Mouse (Mus musculus) left cerebral cortex, adult 8-10 months (tissue): ENCODE results near the gene Grip1. TPM values are rescaled to one million over a fixed set of nuclear protein-coding genes. Genes with fewer than 3 reads are reported as not detected.

Experiments used
- DNase-seq, 2 experiments: peaks; one replicate each; pipeline ENCODE4 v3.0.0; 2022; ENCODE audit warnings: low spot score in 2 of 2
- total RNA-seq, 4 experiments: library from RNA; stranded (reverse); gene quantifications; 2 replicates each; pipeline ENCODE4 v1.2.4; 2022

Grip1 gene
- total RNA-seq, 4 experiments from 2014 or later: 17.2 to 21.3 (median 19.1) TPM

DNA sequence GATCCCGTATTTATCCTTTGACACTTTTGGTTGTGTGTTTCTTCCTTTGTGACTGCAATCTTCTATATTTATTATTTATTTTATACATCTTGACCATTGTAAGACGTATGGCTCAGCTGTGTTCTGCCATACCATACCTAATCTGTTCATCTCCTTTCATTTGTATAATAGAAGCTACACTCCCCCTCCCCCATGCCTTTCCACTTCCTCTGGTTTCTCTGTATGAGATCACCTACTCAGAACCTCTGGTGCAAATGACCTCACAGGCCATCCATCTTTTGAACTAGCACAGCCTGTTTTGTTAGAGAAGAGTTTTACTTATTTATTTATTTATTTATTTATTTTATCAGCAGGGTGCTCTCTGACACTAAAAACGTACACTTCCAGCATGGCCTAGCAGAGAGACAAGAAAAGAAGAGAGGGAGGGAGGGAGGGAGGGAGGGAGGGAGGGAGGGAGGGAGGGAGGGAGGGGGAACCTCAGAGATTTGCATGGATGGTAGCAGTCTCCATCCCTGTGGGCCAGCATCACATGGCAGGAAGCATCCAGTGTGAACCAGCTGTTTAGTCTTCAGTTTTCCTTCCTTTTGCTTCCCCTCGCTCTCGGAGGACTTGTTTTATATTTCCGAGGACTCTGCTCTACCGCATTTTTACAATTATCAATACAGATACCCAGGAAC, 207.2 kb downstream of the Grip1 start:
- no peak for DNase-seq

GRCm38 (mm10) chr10:119663586-119663985, 210.0 kb downstream of the Grip1 start:
- no peak for DNase-seq

DNA sequence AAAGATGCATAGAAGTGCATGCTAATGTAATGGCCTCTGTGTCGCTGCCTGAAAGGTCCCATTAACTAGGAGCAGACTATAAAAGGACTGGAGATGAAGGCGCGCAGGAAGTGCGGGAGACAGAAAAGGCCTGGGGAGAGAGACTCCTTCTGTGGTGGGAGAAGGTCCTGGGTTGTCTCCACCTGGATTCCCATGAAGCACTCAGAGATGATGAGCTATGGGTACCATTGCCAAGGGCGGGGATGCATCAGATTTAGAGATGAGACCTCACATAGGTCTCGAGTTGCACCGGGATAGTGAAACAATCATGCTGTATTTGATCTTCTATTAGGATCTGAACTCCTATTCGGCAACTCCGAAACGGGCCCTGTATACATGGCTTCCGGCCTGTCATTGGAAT, 212.8 kb downstream of the Grip1 start:
- no peak for DNase-seq

GRCm38 (mm10) chr10:119670456-119670855, 216.8 kb downstream of the Grip1 start:
- DNase-seq: no peak

DNA sequence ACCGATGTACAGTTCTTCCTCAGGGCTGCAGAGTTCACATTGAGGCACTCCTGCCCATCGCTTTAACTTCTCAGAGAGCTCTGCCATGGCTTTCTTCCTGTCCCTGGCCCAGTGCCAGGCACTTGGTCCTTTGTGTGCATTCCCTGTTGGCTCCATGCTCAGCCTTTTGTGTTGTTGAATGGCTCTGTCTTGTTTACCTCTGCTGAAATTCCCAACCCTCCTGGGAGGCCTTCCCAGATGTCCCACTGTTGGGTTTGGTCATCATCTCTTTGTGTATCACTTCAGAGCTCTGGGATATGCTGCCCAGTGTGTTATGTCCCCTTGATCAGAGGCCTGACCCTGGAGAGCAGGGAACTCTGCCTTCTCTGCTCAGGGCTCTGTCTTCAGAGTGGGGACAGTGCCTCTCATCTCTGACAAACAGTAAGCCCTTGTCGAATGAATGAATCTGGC, 230.8 kb downstream of the Grip1 start:
- no peak for DNase-seq

DNA sequence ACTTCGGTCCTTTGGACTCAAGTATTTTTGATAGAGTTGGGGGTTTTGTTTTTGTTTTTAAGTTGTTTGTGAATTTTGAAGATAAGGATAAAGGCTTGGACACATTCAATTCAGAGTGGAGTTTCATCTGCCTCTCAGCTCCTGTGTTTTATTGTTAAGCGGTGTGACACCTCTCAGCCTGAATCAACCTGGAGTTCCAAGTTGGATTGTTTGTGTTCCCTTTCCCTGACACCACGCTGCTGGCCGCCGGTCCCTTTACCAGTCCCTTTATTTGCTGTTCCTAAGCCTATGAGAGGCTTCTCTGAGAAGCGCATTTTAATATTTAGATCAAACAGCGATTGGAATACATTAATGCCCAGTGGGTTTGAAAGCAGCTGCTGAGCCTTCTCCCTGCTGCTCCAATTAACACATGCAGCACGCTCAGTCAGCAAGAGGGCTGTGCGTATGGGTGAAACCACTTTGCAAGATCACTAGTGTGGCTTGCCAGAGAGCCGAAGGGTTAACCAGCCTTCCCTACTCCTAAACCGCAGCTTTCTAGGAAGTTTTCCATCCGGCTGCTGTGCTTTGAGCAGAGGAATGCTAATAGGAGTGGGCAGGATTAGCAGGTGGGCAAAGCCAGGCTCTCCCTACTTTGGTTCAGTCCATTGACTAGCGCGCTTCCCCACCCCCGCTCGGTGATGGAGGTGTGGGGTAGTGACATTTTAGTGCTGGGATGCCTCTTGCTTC, 237.9 kb downstream of the Grip1 start:
- peak; percentile 30 to 47 for DNase-seq

DNA sequence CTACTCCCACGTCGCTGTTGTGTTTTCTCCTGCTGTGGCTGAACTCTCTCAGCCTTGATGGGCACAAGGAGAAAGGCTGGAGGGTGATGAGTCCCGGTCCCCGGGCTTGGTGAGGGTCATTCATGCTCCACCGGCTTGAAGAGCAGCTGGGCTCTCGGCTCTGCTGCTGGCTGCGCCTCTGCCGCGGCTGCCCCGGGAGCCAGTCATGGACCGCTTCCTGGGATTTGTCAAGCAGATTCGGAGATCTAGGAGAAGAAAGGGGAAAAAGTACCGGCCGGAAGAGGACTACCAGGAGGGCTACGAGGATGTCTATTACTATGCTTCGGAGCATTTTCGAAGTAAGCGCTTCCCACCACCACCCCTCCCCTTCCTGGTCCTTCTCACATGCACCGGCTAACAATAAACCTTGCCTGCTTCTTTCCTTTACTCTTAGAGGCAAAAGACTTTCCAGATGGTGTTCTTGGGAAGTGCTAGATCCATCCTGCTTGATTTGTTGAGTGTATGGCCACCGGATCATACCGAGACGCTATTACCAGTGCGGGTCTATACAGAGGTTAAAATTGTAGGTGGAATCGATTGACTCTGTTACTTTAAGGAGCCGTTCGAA, 238.8 kb downstream of the Grip1 start:
- DNase-seq: no peak

DNA sequence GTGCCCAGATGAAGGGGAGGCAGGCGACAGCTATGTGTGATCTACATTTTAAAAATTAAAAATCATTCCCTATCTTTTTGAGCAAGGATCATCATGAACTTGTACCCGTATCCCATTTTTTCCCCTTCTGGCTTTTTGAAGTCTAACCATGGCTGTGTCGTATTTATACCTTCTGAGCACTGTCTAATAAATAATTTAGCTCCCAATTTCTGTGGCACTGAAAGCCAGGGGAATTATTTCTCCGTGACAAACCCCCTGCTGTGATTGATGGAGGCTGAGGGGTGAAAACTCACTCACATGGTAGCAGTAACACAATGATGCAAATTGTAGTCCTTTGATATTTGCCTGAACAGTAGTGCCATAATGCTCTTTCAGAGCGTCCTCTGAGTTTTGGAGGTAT, 239.8 kb downstream of the Grip1 start:
- DNase-seq: no peak

- DNase-seq: no peak
These were observed 243.7 kb downstream of the Grip1 start for GRCm38 (mm10) chr10:119697257-119697798.

- DNase-seq: no peak
These were observed 251.7 kb downstream of the Grip1 start for GRCm38 (mm10) chr10:119705348-119705747.

DNA sequence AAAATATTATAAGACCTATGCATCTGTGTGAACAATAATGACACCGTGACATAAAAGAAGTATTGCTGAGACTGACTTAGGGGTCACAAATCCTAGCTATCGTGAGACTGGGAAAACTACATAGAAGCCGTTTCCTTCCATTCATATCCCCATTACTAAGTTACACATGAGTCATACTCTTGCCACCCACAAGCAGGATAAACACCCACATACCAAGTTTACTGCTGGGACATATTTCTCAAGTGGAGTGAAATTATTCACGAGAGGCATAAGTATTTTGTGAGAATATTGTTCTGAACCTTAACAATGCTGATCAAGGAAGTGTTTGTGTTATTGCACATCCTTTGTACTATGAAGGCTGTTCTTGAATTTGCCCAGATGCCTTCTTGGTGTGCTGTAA, 252.7 kb downstream of the Grip1 start:
- no peak for DNase-seq

GRCm38 (mm10) chr10:119706983-119707382, 253.4 kb downstream of the Grip1 start:
- no peak for DNase-seq

GRCm38 (mm10) chr10:119721887-119722286, 268.3 kb downstream of the Grip1 start:
- no peak for DNase-seq

DNA sequence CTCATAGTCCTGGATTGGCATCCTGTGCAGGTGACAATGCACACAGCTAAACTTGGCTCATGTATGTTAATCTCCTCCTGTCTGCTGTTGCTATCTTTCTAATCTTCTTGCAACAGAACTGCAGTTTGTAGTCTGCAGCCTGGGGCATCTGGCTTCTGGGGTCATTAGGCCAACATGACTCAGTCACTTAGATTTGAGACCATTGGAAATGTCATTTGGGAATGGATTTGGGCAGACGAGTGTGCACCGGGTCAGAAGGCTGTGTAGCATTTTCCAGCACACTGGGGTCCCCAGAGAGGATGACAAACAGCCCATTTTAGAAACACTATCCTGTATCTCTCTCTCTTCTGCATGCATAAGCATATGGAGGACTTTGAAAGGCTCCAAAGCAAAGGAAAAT, 268.8 kb downstream of the Grip1 start:
- DNase-seq: no peak

GRCm38 (mm10) chr10:119723671-119724070, 270.0 kb downstream of the Grip1 start:
- DNase-seq: no peak

DNA sequence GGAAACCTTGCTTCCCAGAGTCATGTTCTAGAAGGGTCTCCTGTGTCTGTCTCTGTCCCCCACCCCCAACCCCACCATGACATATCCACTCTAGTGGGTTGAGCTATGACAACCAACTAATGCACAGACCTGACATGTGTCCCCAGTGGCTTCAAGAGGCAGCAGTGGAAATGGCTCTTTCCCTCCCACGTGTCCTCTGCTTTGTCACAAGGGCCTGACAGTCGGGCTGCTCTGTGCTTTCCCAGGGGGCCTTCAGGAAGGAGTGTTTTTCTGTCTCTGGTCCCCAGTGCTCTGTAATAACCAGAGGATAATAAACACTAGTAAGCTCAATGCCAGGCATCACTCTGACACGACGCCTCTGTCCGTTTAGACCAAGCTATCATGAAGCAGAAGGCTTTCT, 271.7 kb downstream of the Grip1 start:
- DNase-seq: no peak

DNA sequence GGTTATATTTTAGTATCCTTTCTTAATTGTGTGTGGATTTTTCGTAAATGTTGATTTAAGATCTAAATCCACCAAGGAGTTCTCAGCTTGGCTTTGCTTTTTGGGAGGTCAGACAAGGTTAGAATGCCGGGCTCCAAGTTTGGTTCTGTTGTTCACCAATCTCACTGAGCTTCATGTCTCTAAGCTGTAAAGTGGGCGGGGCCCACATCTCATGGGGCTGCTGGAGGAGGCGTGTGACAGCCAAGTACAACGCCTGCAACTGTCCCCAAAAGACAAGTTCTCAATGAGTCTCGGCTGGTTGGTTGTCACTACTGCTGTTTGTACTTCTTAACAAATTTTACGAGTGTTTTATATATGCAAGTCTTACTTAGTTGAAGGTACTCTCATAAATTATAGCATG, 272.3 kb downstream of the Grip1 start:
- DNase-seq: no peak

GRCm38 (mm10) chr10:119726921-119727320, 273.3 kb downstream of the Grip1 start:
- DNase-seq: no peak

DNA sequence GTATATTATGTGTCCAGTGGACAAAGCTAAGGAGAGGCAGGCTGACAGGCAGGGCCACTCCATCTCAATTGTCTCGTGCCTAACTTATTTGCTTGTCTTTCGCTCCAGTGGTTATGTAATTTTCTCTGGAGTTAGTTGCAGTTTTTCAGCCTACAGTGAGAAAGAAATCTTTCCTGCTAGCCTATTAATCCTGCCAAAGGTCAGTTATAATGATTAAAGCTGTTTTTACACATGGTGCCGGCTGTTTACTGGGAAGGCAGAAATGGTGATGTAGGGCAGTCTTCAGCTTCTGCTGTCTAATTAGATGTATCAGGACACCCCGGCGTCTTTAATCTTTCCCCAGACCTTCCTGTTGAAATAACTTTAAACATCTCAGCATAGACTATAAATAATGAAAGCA, 276.6 kb downstream of the Grip1 start:
- DNase-seq: no peak

DNA sequence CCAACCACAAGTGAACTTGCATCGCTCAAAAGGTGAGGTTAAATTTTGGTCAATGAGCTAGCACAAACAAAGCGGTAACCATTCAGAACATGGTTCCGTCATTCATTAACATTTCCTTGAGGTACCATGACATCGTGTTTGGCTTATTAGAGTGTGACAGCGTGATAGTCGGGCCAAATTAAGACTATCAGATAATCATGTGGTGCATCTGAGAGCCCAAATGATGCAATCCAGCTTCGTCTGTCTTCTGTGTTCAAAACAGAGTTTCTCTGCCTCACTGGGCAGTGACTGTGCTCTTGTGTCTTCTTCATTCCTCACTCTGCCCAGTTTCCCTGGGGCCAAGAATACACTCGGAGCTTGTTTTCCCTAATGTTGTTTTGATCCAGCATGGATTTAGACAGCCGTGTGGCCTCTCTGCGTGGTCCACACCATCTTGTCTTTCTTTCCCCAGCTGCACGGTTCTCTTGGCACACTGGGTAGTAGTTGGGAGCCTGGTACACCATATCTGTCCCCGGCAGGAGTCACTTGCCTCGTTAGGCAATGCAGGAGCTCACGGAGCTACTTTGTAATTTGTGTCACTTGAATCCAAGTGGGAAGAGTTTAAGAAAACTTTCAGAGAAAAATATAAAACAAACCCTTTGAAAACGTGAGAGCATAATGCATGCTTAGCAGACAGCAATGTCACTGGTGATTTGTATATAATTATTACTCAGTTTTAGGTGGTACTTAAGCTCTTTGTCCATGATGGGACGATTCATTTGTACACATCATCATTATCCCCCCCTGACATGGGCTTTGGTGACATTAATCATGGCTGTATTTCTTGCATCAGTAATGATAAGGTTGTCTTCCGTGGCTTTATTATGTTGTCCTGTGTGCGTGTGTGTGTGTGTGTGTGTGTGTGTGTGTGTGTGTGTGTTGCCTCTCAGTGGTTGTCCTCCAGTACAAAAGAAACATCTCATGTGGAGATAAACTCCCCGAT, 281.7 kb downstream of the Grip1 start:
- DNase-seq: no peak

GRCm38 (mm10) chr10:119739466-119739865, 285.8 kb downstream of the Grip1 start:
- DNase-seq: no peak
